Mouse (Mus musculus) CH12.LX (cell line): Measurements from ENCODE around the gene Olfr288.

Source experiments
- CHD1 ChIP-seq: IDR thresholded peaks from 2 replicates; pipeline ENCODE4 v1.6.1; 2012; ENCODE audit warnings: low read depth, low read length, improper control_type of control experiment, inconsistent platforms
- CHD2 ChIP-seq: IDR thresholded peaks from 2 replicates; pipeline ENCODE4 v1.6.1; 2011; ENCODE audit warnings: low read length, improper control_type of control experiment
- CTCF ChIP-seq, 2 experiments: IDR thresholded peaks in 1 of 2; conservative IDR thresholded peaks in 1 of 2; 2 replicates each; pipeline ENCODE4 v1.5.1; 2011 to 2012; ENCODE audit warnings: low read depth in 2 of 2, low read length in 2 of 2, improper control_type of control experiment in 1 of 2, inconsistent platforms in 1 of 2, mild to moderate bottlenecking in 1 of 2, moderate library complexity in 1 of 2
- E2F4 ChIP-seq: IDR thresholded peaks from 2 replicates; pipeline ENCODE4 v1.6.1; 2011; ENCODE audit warnings: low read depth, low read length, improper control_type of control experiment; ENCODE audit not compliant: insufficient replicate concordance
- EP300 ChIP-seq: IDR thresholded peaks from 2 replicates; pipeline ENCODE4 v1.6.1; 2011; ENCODE audit warnings: low read length, improper control_type of control experiment
- GABPA ChIP-seq: IDR thresholded peaks from 2 replicates; pipeline ENCODE4 v1.6.1; 2012; ENCODE audit warnings: low read depth, low read length, improper control_type of control experiment, inconsistent platforms; ENCODE audit not compliant: insufficient replicate concordance
- HCFC1 ChIP-seq: IDR thresholded peaks from 2 replicates; pipeline ENCODE4 v1.6.1; 2012; ENCODE audit warnings: low read depth, mild to moderate bottlenecking, inconsistent platforms, low read length, improper control_type of control experiment
- JUND ChIP-seq: conservative IDR thresholded peaks from 2 replicates; pipeline ENCODE4 v1.6.1; 2011; ENCODE audit warnings: low read depth, low read length, improper control_type of control experiment
- MYC ChIP-seq: IDR thresholded peaks from 2 replicates; pipeline ENCODE4 v1.6.1; 2011; ENCODE audit warnings: low read depth, mild to moderate bottlenecking, improper control_type of control experiment, low read length
- POLR2A ChIP-seq: IDR thresholded peaks from 2 replicates; pipeline ENCODE4 v1.6.1; 2011; ENCODE audit warnings: low read depth, mild to moderate bottlenecking, improper control_type of control experiment, low read length
- POLR2AphosphoS2 ChIP-seq: IDR thresholded peaks from 2 replicates; pipeline ENCODE4 v1.6.1; 2011; ENCODE audit warnings: low read depth, low read length, improper control_type of control experiment
- TCF12 ChIP-seq: IDR thresholded peaks from 2 replicates; pipeline ENCODE4 v1.6.1; 2014; ENCODE audit warnings: low read depth, mild to moderate bottlenecking, inconsistent platforms, low read length, improper control_type of control experiment
- USF1 ChIP-seq: IDR thresholded peaks from 2 replicates; pipeline ENCODE4 v1.6.1; 2014; ENCODE audit warnings: low read depth, mild to moderate bottlenecking, inconsistent platforms, low read length, improper control_type of control experiment
- ZNF384 ChIP-seq: IDR thresholded peaks from 2 replicates; pipeline ENCODE4 v1.6.1; 2012; ENCODE audit warnings: low read depth, low read length, improper control_type of control experiment, inconsistent platforms

DNA sequence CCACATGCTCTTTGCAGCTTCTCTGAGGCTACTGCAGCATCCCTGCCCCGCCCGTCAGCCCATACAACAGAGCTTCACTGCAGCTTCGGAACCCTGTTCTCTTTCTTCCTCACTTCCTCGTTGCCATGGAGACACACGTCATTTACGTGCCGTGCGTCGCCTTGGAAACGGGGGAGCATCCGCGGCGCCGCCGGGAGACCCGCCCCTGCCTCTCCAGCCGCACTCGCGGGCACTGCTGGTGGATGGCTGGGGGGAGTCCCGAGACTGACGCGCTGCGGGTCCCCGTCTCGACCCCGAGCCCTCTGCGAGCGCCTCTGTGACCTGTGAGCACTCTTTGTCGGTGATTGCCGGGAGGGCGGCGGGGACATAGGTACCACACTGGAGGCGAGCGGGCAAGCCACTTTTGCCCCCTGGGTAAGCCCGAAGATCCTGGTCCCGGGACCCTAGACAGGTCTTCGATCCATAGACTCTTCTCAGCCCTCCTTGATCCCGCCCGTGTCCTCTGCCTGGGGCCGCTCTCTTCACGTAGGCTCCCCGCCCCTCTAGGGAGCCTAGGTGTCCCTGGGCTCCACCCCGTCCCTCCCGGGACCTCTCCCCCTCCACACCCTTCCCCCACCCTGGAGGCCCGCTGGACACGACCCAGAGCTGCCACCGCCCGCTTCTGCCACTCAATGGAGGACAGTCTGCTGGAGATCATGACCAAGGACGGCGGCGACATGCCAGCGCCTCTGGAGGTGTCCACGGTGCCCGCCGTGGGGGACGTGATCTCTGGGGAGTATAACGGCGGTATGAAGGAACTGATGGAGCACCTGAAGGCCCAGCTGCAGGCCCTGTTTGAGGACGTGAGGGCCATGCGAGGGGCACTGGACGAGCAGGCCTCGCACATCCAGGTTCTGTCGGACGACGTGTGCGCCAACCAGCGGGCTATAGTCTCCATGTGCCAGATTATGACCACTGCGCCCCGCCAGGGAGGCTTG, 27.4 kb downstream of the Olfr288 start:
- TF ChIP-seq CTCF (conservative IDR thresholded peaks at IDR 0.05 in 1 of 2, IDR thresholded peaks at IDR 0.05 in 1 of 2; ENCODE audit: low read depth in 2 of 2, low read length in 2 of 2), result no peak
- TF ChIP-seq EP300, result no peak
- TF ChIP-seq POLR2A, result no peak
- TF ChIP-seq GABPA, result no peak
- TF ChIP-seq E2F4, result no peak
- no peak for TF ChIP-seq MYC
- no peak for TF ChIP-seq USF1
- no peak for TF ChIP-seq JUND
- no peak for TF ChIP-seq HCFC1
- no peak for TF ChIP-seq TCF12
- TF ChIP-seq POLR2AphosphoS2, result no peak
- no peak for TF ChIP-seq CHD1
- TF ChIP-seq CHD2, result no peak
- no peak for TF ChIP-seq ZNF384
